Mouse (Mus musculus) heart, postnatal 36 days (tissue): ENCODE data around the gene Plin1. TPM values are rescaled to one million over a fixed set of nuclear protein-coding genes. Genes with fewer than 3 reads are reported as not detected.
A peak's percentile ranks its signal among the peaks of the same experiment; 100 is the strongest.

ENCODE experiments used
- DNase-seq, 2 experiments: peaks; one replicate each; pipeline ENCODE4 v3.0.0; 2021 to 2022
- intact Hi-C: fragments of 180-260 bp; cut with DNase I; formaldehyde crosslinking; loops from one replicate; pipeline ENCODE4 v1.15.1; 2025
- total RNA-seq, 2 experiments: library from RNA; stranded (reverse); gene quantifications; 2 replicates each; pipeline ENCODE4 v1.2.3; 2021

Gene Plin1
- total RNA-seq, 2 experiments from 2014 or later = 2.2 to 12.4 TPM

GRCm38 (mm10) chr7:79740279-79740678 is 7.6 kb upstream of the Plin1 start:
- no peak for DNase-seq
- intact Hi-C loops = no loop called here

- intact Hi-C loops = no loop called here
- DNase-seq = no peak
Observed at GRCm38 (mm10) chr7:79738913-79739312, 6.2 kb upstream of the Plin1 start.

GRCm38 (mm10) chr7:79736511-79736910 is 3.8 kb upstream of the Plin1 start:
- intact Hi-C loops = no loop called here

GRCm38 (mm10) chr7:79734563-79734962 is 1.9 kb upstream of the Plin1 start:
- intact Hi-C loops = no loop called here
- peak; percentile 55 to 67 for DNase-seq

More at GRCm38 (mm10) chr7:79736511-79736910, 3.8 kb upstream of the Plin1 start:
- DNase-seq = no peak

GRCm38 (mm10) chr7:79731438-79731837 is 1.3 kb downstream of the Plin1 start:
- intact Hi-C loops = no loop called here
- no peak for DNase-seq

GRCm38 (mm10) chr7:79729743-79730370 is 2.8 kb downstream of the Plin1 start:
- intact Hi-C loops = loop anchor here (1.0 to 5.0 kb wide), 3 partner anchors 68 to 233 kb away; partner anchors contain the start of gene Ticrr
- DNase-seq = no peak

GRCm38 (mm10) chr7:79729169-79729568 is 3.5 kb downstream of the Plin1 start:
- intact Hi-C loops = loop anchor here (1.0 to 5.0 kb wide), 3 partner anchors 67 to 232 kb away; partner anchors contain the start of gene Ticrr
- peak; percentile 68 to 78 for DNase-seq

- peak; percentile 63 to 69 for DNase-seq
- intact Hi-C loops = loop anchor here (5.0 kb wide), 2 partner anchors 66 to 231 kb away; partner anchors contain the start of gene Ticrr
Observed at GRCm38 (mm10) chr7:79728219-79728618, 4.5 kb downstream of the Plin1 start.

- peak; percentile 36 to 71 for DNase-seq
- intact Hi-C loops = loop anchor here (5.0 kb wide), 2 partner anchors 65 to 230 kb away; partner anchors contain the start of gene Ticrr
Observed at GRCm38 (mm10) chr7:79727091-79727490, 5.6 kb downstream of the Plin1 start.

GRCm38 (mm10) chr7:79721386-79721977 is 11.2 kb downstream of the Plin1 start:
- intact Hi-C loops = no loop called here
- DNase-seq = peak; percentile 65 to 68

- peak; percentile 77 to 82 for DNase-seq
- intact Hi-C loops = no loop called here
Observed at GRCm38 (mm10) chr7:79715187-79715981, 17.3 kb downstream of the Plin1 start, which contains the start of gene Kif7. TSS of gene Kif7 (minus strand) at chr7:79715720.

GRCm38 (mm10) chr7:79710831-79711230 is 21.9 kb downstream of the Plin1 start:
- no peak for DNase-seq
- intact Hi-C loops = no loop called here

- DNase-seq = no peak
- intact Hi-C loops = no loop called here
Observed at GRCm38 (mm10) chr7:79710130-79710607, 22.5 kb downstream of the Plin1 start.

GRCm38 (mm10) chr7:79705210-79705609 is 27.5 kb downstream of the Plin1 start:
- no peak for DNase-seq
- intact Hi-C loops = no loop called here

GRCm38 (mm10) chr7:79702755-79703154 is 29.9 kb downstream of the Plin1 start:
- intact Hi-C loops = no loop called here
- no peak for DNase-seq

GRCm38 (mm10) chr7:79696495-79696894 is 36.2 kb downstream of the Plin1 start:
- no peak for DNase-seq
- intact Hi-C loops = no loop called here

- no peak for DNase-seq
- intact Hi-C loops = no loop called here
Observed at GRCm38 (mm10) chr7:79680231-79680630, 52.5 kb downstream of the Plin1 start.

GRCm38 (mm10) chr7:79679186-79679585 is 53.5 kb downstream of the Plin1 start:
- intact Hi-C loops = no loop called here
- no peak for DNase-seq

GRCm38 (mm10) chr7:79670900-79671604 is 61.7 kb downstream of the Plin1 start:
- no peak for DNase-seq
- intact Hi-C loops = no loop called here
